Mouse (Mus musculus) stomach, embryonic 14.5 days (tissue): ENCODE measurements at regions not wholly inside any gene's neighbourhood (a gene's known extent, or its start where the extent isn't known, plus 50 kb on each side); places are given as distances from the start of the nearest gene placed in this dataset.

Experiments
- ATAC-seq: fragments of 200-750 bp; cut with Nextera tagmentation; 2 replicates; pipeline ENCODE4 v1.8.0; 2017; ENCODE audit warnings: low read depth, moderate TSS enrichment; ENCODE audit not compliant: insufficient number of reproducible peaks, insufficient read depth, low FRiP score
- H3K27ac ChIP-seq: fragments of 300-500 bp; sonication (generic); 2 replicates; pipeline ENCODE4 v1.5.1; 2014; ENCODE audit warnings: mild to moderate bottlenecking, low read length, moderate library complexity, mixed read lengths
- H3K27me3 ChIP-seq: fragments of 300-500 bp; sonication (generic); 2 replicates; pipeline ENCODE4 v1.6.1; 2014; ENCODE audit warnings: low read length, control low read depth, mixed read lengths; ENCODE audit not compliant: control insufficient read depth, insufficient read depth
- H3K36me3 ChIP-seq: fragments of 300-500 bp; sonication (generic); 2 replicates; pipeline ENCODE4 v1.6.1; 2014; ENCODE audit warnings: mild to moderate bottlenecking, control low read depth, low read length, moderate library complexity, mixed read lengths; ENCODE audit not compliant: control insufficient read depth, insufficient read depth
- H3K4me1 ChIP-seq: fragments of 300-500 bp; sonication (generic); 2 replicates; pipeline ENCODE4 v1.6.1; 2014; ENCODE audit warnings: low read length, control low read depth, mixed read lengths; ENCODE audit not compliant: control insufficient read depth, insufficient read depth
- H3K4me2 ChIP-seq: fragments of 300-500 bp; sonication (generic); replicated peaks from 2 replicates; pipeline ENCODE4 v1.6.1; 2014; ENCODE audit warnings: low read depth, low read length, control low read depth
- H3K4me3 ChIP-seq: fragments of 300-500 bp; sonication (generic); 2 replicates; pipeline ENCODE4 v1.5.1; 2014; ENCODE audit warnings: low read depth, low read length, control low read depth
- H3K9ac ChIP-seq: fragments of 300-500 bp; sonication (generic); replicated peaks from 2 replicates; pipeline ENCODE4 v1.6.1; 2014; ENCODE audit warnings: low read depth, mild to moderate bottlenecking, control low read depth, low read length, moderate library complexity, mixed read lengths
- H3K9me3 ChIP-seq: fragments of 300-500 bp; sonication (generic); 2 replicates; pipeline ENCODE4 v1.6.1; 2016; ENCODE audit warnings: low read depth, low read length, control low read depth; ENCODE audit not compliant: control insufficient read depth

GRCm38 (mm10) chr12:10305970-10306369 is 63.8 kb upstream of the Nt5c1b start:
- H3K27ac ChIP-seq = no peak overlapping the region
- no peaks in the 10 kb centered on the region for H3K9me3 ChIP-seq
- H3K4me1 ChIP-seq = no peaks in the 10 kb centered on the region
- no peak overlapping the region for H3K4me3 ChIP-seq
- H3K27me3 ChIP-seq = no peaks in the 10 kb centered on the region
- no peak overlapping the region for H3K4me2 ChIP-seq
- ATAC-seq = no peak
- no peak overlapping the region for H3K9ac ChIP-seq
- no peaks in the 10 kb centered on the region for H3K36me3 ChIP-seq
